Mouse (Mus musculus): ENCODE measurements around the gene Arl4c.

The Arl4c gene

GRCm38 (mm10) chr1:88701870-88702661 is at the start of gene Arl4c:
Gene Arl4c (minus strand): TSS chr1:88702221.
- in situ Hi-C loops (cut with MseI, MboI), result loop anchor here (5.0 to 10.0 kb wide), 4 partner anchors 140 to 277 kb away; no protein-coding TSS in a partner anchor

GRCm38 (mm10) chr1:88751332-88751731 is 49.3 kb upstream of the Arl4c start:
- in situ Hi-C loops (cut with MseI, MboI), result loop anchor here in 1 of 2 experiments (5.0 kb wide), 1 partner anchor 441 kb away; no protein-coding TSS in a partner anchor

- in situ Hi-C loops (cut with MseI, MboI), result loop anchor here in 1 of 2 experiments (5.0 kb wide), 1 partner anchor 442 kb away; no protein-coding TSS in a partner anchor
Observed at GRCm38 (mm10) chr1:88750576-88750975, 48.6 kb upstream of the Arl4c start.

GRCm38 (mm10) chr1:88750126-88750525 is 48.1 kb upstream of the Arl4c start:
- in situ Hi-C loops (cut with MseI, MboI), result loop anchor here in 1 of 2 experiments (5.0 kb wide), 1 partner anchor 442 kb away; no protein-coding TSS in a partner anchor

GRCm38 (mm10) chr1:88749106-88749505 is 47.1 kb upstream of the Arl4c start:
- in situ Hi-C loops (cut with MseI, MboI), result loop anchor here in 1 of 2 experiments (5.0 kb wide), 1 partner anchor 443 kb away; no protein-coding TSS in a partner anchor

GRCm38 (mm10) chr1:88745256-88745655 is 43.2 kb upstream of the Arl4c start:
- in situ Hi-C loops (cut with MseI, MboI), result loop anchor here in 1 of 2 experiments (5.0 kb wide), 1 partner anchor 447 kb away; no protein-coding TSS in a partner anchor

- in situ Hi-C loops (cut with MseI, MboI), result no loop called here
Observed at GRCm38 (mm10) chr1:88744261-88744660, 42.2 kb upstream of the Arl4c start.

- in situ Hi-C loops (cut with MseI, MboI), result no loop called here
Observed at GRCm38 (mm10) chr1:88742372-88742771, 40.4 kb upstream of the Arl4c start.

- in situ Hi-C loops (cut with MseI, MboI), result no loop called here
Observed at GRCm38 (mm10) chr1:88739546-88739945, 37.5 kb upstream of the Arl4c start.

- in situ Hi-C loops (cut with MseI, MboI), result no loop called here
Observed at GRCm38 (mm10) chr1:88738931-88739330, 36.9 kb upstream of the Arl4c start.

- in situ Hi-C loops (cut with MseI, MboI), result no loop called here
Observed at GRCm38 (mm10) chr1:88729496-88729895, 27.5 kb upstream of the Arl4c start.

- in situ Hi-C loops (cut with MseI, MboI), result no loop called here
Observed at GRCm38 (mm10) chr1:88727369-88727768, 25.3 kb upstream of the Arl4c start.

GRCm38 (mm10) chr1:88725716-88726115 is 23.7 kb upstream of the Arl4c start:
- in situ Hi-C loops (cut with MseI, MboI), result no loop called here

GRCm38 (mm10) chr1:88720626-88721229 is 18.7 kb upstream of the Arl4c start:
- in situ Hi-C loops (cut with MseI, MboI), result no loop called here

- in situ Hi-C loops (cut with MseI, MboI), result no loop called here
Observed at GRCm38 (mm10) chr1:88718563-88718962, 16.5 kb upstream of the Arl4c start.

GRCm38 (mm10) chr1:88717736-88718135 is 15.7 kb upstream of the Arl4c start:
- in situ Hi-C loops (cut with MseI, MboI), result no loop called here

- in situ Hi-C loops (cut with MseI, MboI), result no loop called here
Observed at GRCm38 (mm10) chr1:88712011-88712410, 10.0 kb upstream of the Arl4c start.

GRCm38 (mm10) chr1:88708646-88709305 is 6.8 kb upstream of the Arl4c start:
- in situ Hi-C loops (cut with MseI, MboI), result loop anchor here (5.0 to 10.0 kb wide), 3 partner anchors 146 to 284 kb away; no protein-coding TSS in a partner anchor

GRCm38 (mm10) chr1:88708191-88708590 is 6.2 kb upstream of the Arl4c start:
- in situ Hi-C loops (cut with MseI, MboI), result loop anchor here (5.0 to 10.0 kb wide), 3 partner anchors 146 to 283 kb away; no protein-coding TSS in a partner anchor

GRCm38 (mm10) chr1:88707536-88707935 is 5.5 kb upstream of the Arl4c start:
- in situ Hi-C loops (cut with MseI, MboI), result loop anchor here (5.0 to 10.0 kb wide), 3 partner anchors 145 to 283 kb away; no protein-coding TSS in a partner anchor

GRCm38 (mm10) chr1:88705799-88706198 is 3.8 kb upstream of the Arl4c start:
- in situ Hi-C loops (cut with MseI, MboI), result loop anchor here (5.0 to 10.0 kb wide), 3 partner anchors 143 to 281 kb away; no protein-coding TSS in a partner anchor

- in situ Hi-C loops (cut with MseI, MboI), result loop anchor here (5.0 to 10.0 kb wide), 3 partner anchors 143 to 280 kb away; no protein-coding TSS in a partner anchor
Observed at GRCm38 (mm10) chr1:88705050-88705449, 3.0 kb upstream of the Arl4c start.

All from mouse trophoblast stem cell (cell line).